Mouse (Mus musculus) spleen, adult 2 months (tissue): ENCODE data around the gene Ilf2. TPM values are rescaled to one million over a fixed set of nuclear protein-coding genes. Genes with fewer than 3 reads are reported as not detected.

Experiments
- DNase-seq, 2 experiments: peaks; one replicate each; pipeline versions ENCODE4 v3.0.0 to v3.0.0-alpha.2; 2012 to 2021; ENCODE audit warnings: low spot score in 2 of 2, low read depth in 1 of 2
- H3K27ac ChIP-seq: fragments of 200-500 bp; 2 replicates; pipeline ENCODE4 v1.5.1; 2012; ENCODE audit warnings: low read length, inconsistent platforms; ENCODE audit not compliant: insufficient read depth
- H3K27me3 ChIP-seq: fragments of 200-500 bp; 2 replicates; pipeline ENCODE4 v1.6.1; 2012; ENCODE audit warnings: mild to moderate bottlenecking, moderate library complexity, low read length, inconsistent platforms; ENCODE audit not compliant: control insufficient read depth, insufficient read depth
- H3K36me3 ChIP-seq: fragments of 200-500 bp; 2 replicates; pipeline ENCODE4 v1.6.1; 2012; ENCODE audit warnings: mild to moderate bottlenecking, low read length, inconsistent platforms; ENCODE audit not compliant: control insufficient read depth, insufficient read depth
- H3K4me1 ChIP-seq: fragments of 200-500 bp; 2 replicates; pipeline ENCODE4 v1.6.1; 2011; ENCODE audit warnings: inconsistent platforms; ENCODE audit not compliant: control insufficient read depth, insufficient read depth, insufficient read length
- H3K4me3 ChIP-seq: fragments of 200-500 bp; 2 replicates; pipeline ENCODE4 v1.5.1; 2011; ENCODE audit warnings: mild to moderate bottlenecking, inconsistent platforms; ENCODE audit not compliant: insufficient read depth, insufficient read length; ENCODE audit errors: extremely low read depth
- CTCF ChIP-seq: fragments of 200-500 bp; IDR thresholded peaks from 2 replicates; pipeline ENCODE4 v1.5.1; 2011; ENCODE audit warnings: mild to moderate bottlenecking, inconsistent platforms; ENCODE audit not compliant: insufficient read depth, insufficient read length, insufficient replicate concordance; ENCODE audit errors: extremely low read depth
- POLR2A ChIP-seq: fragments of 200-500 bp; IDR thresholded peaks from 2 replicates; pipeline ENCODE4 v1.6.1; 2011; ENCODE audit warnings: low read depth, low read length, inconsistent platforms
- WGBS: fragments of 180-500 bp; shearing (Covaris S2); methylation state at CpG from one replicate; pipeline ENCODE4 v1.1.7; 2018; 5-methylcytosine and 5-hydroxymethylcytosine counted together
- polyA plus RNA-seq: library from polyadenylated mRNA; depleted of rRNA; stranded (reverse); fragments of >200 nt; gene quantifications from 2 replicates; pipeline ENCODE4 v1.2.3, GENCODE M21; 2012; rRNA removed

Gene Ilf2
- 12.3 and 12.6 TPM in 2 replicates for polyA plus RNA-seq

GRCm38 (mm10) chr3:90475831-90476611 is at the start of gene Ilf2:
Gene Ilf2, plus strand, starts transcription at chr3:90476126.
- peak within 1 kb of the TSS; percentile 80 for H3K4me3 ChIP-seq
- H3K27me3 ChIP-seq = no peaks in the 10 kb centered on the region
- WGBS = under 1% methylated on average over 45 of the region's 45 CpGs
- H3K4me1 ChIP-seq = no peaks in the 10 kb centered on the region; the same call in 1 of the 2 replicates
- H3K27ac ChIP-seq = peak within 1 kb of the TSS; percentile 56
- peaks cover 2% of the 10 kb centered on the region; the same call in 1 of the 2 replicates for H3K36me3 ChIP-seq
- TF ChIP-seq POLR2A = peak; percentile 35
- TF ChIP-seq CTCF = peak; percentile 18; the same call in 1 of the 2 replicates
- DNase-seq = peak; percentile 91 to 95

GRCm38 (mm10) chr3:90427574-90427973 is 48.4 kb upstream of the Ilf2 start:
- H3K27me3 ChIP-seq = no peaks in the 10 kb centered on the region
- peaks cover 7% of the 10 kb centered on the region for H3K36me3 ChIP-seq
- H3K4me3 ChIP-seq = no peak overlapping the region
- H3K27ac ChIP-seq = no peak overlapping the region
- H3K4me1 ChIP-seq = no peaks in the 10 kb centered on the region
- no peak for DNase-seq
- no peak for TF ChIP-seq POLR2A
- 64% methylated on average over 1 of the region's 1 CpGs for WGBS

DNA sequence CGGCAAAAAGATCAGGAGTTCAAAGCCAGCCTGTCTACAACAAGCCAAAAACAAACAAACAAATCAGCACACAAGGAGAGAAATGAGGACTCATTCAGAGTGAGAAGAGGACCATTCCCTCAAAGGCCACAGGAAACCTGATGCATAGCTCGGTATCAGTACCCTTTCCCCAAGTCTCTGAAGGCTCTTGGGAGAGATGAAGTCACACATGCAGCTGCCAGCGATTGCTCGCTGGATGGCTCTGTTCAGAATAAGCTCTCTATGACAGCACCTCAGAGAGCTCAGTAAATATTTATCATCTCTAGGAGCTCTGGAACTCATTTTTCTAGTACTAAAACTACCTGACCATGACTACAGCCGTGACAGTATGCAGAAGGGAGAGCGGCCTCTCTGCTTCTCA is 47.7 kb upstream of the Ilf2 start:
- Histone ChIP-seq H3K4me1 (no peaks in the 10 kb centered on the region), H3K4me3 (no peak overlapping the region), H3K27ac (no peak overlapping the region), H3K36me3 (peaks cover 5% of the 10 kb centered on the region), H3K27me3 (no peaks in the 10 kb centered on the region)
- TF ChIP-seq POLR2A (no peak), CTCF (no peak)
- whole genome bisulfite sequencing = 79% methylated on average over 6 of the region's 6 CpGs
- DNase-seq = no peak

GRCm38 (mm10) chr3:90429576-90429975 is 46.4 kb upstream of the Ilf2 start:
- Histone ChIP-seq H3K27ac (no peak overlapping the region), H3K4me1 (no peaks in the 10 kb centered on the region)

DNA sequence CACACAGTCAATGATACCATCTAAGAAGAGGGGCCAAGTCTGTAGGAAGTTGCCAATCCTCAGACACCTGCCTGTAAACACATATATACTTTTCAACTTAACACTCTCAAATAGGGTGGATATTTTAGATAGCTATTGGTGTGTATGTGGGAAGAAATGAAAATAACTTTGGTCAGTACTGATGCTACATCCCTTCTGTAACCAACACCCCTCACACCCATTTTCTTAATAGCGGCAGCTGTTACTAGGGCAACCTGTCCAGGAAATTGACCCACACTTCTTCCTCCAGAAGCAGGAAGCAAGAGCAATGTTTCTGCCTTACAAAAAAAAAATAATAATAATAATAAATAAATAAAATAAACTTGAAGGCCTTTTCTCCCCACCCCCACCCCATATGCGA is 43.6 kb upstream of the Ilf2 start:
- H3K4me1 ChIP-seq = no peaks in the 10 kb centered on the region

More at GRCm38 (mm10) chr3:90429576-90429975, 46.4 kb upstream of the Ilf2 start:
- DNase-seq = no peak
- no peaks in the 10 kb centered on the region for H3K36me3 ChIP-seq
- H3K4me3 ChIP-seq = no peak overlapping the region
- 84% methylated on average over 3 of the region's 3 CpGs for WGBS
- H3K27me3 ChIP-seq = no peaks in the 10 kb centered on the region
- TF ChIP-seq CTCF (no peak), POLR2A (no peak)

DNA sequence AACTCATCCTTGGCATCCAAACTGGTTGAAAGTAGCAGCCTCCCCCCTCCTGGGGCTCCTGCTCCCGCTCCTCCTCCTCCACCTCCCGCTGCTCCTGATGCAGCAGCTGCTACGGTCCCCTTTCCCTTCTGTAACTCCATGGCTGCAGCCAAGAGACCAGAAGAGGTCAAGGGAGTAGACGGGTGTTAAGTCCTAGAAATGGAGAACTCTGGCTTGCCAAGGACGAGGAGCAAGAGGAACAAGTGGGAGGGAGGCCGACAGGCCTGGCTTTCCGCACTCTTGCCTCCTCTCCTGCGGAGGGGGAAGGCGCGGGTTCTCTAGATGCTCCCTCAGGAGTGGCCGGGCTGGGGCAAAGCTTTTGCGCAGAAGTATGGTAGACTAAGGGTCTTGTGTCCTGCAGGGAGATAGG is 43.1 kb upstream of the Ilf2 start:
- WGBS = under 1% methylated on average over 12 of the region's 12 CpGs
- Histone ChIP-seq H3K4me3 (peak overlapping the region; percentile 70), H3K4me1 (no peaks in the 10 kb centered on the region), H3K27me3 (no peaks in the 10 kb centered on the region), H3K27ac (peak overlapping the region; percentile 94), H3K36me3 (no peaks in the 10 kb centered on the region)
- DNase-seq = no peak
- TF ChIP-seq POLR2A = no peak
- no peak for TF ChIP-seq CTCF

More for the DNA sequence above, 43.6 kb upstream of the Ilf2 start:
- H3K4me3 ChIP-seq = peak overlapping the region; percentile 70; the same call in 1 of the 2 replicates
- no peaks in the 10 kb centered on the region for H3K27me3 ChIP-seq
- TF ChIP-seq POLR2A (no peak), CTCF (no peak)
- WGBS = 17% methylated on average over 2 of the region's 2 CpGs
- no peak for DNase-seq
- no peaks in the 10 kb centered on the region for H3K36me3 ChIP-seq
- H3K27ac ChIP-seq = no peak overlapping the region

GRCm38 (mm10) chr3:90433381-90434020 is 42.4 kb upstream of the Ilf2 start, which contains the start of gene Ints3:
Gene Ints3, minus strand, starts transcription at chr3:90433622.
- no peak for TF ChIP-seq CTCF
- TF ChIP-seq POLR2A = peak; percentile 94
- H3K27me3 ChIP-seq = no peaks in the 10 kb centered on the region
- WGBS = under 1% methylated on average over 51 of the region's 52 CpGs

More at GRCm38 (mm10) chr3:90433381-90434020, 42.4 kb upstream of the Ilf2 start, which contains the start of gene Ints3:
- Histone ChIP-seq H3K36me3 (no peaks in the 10 kb centered on the region), H3K4me3 (peak within 1 kb of the TSS; percentile 70), H3K4me1 (no peaks in the 10 kb centered on the region), H3K27ac (peak within 1 kb of the TSS; percentile 94)
- DNase-seq = peak; percentile 97 to 100
